Mouse (Mus musculus): ENCODE measurements around the gene Rmdn3. TPM values are rescaled to one million over a fixed set of nuclear protein-coding genes. Genes with fewer than 3 reads are reported as not detected.

Gene Rmdn3
- total RNA-seq, 2 experiments from 2014 or later = 57.3 to 65.9 TPM

DNA sequence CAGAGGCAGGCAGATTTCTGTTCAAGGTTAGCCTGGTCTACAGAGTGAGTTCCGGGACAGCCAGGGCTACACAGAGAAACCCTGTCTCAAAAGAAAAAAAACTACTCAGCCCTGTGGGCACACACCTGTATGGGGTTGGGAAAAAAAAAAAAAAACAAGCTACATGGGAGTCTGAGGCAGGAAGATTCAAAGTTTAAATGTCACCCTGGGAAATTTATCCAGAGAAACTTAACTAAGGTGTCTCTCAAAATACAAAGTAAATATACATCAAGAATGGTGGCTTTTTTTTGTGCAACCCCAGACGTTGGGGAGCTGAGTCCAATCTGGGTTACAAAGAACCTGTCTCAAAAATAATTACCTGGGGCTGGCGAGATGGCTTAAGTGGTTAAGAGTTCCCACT, 45.8 kb downstream of the Rmdn3 start:
- DNase-seq (ENCODE audit: low spot score in 2 of 2) = no peak

- DNase-seq (ENCODE audit: low spot score in 2 of 2) = no peak
Measured at GRCm38 (mm10) chr2:119108554-119108953, 48.3 kb downstream of the Rmdn3 start.

DNA sequence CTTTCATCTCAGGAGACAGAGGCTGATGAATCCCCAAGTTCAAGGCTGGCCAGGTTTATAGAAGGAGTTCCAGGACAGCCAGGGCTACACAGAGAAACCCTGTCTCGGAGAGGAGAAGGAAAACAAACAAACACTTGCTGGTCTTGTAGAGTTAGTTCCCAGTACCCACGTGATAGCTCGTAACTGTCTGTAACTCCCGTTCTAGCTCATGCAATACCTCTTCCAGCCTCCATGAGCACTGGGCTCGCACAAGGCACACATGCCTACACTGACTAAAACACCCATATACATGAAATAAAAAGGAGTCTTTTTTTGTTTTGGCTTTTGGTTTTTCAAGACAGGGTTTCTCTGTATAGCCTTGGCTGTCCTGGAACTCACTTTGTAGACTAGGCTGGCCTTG, 50.3 kb downstream of the Rmdn3 start:
- no peak for DNase-seq (ENCODE audit: low spot score in 2 of 2)

DNA sequence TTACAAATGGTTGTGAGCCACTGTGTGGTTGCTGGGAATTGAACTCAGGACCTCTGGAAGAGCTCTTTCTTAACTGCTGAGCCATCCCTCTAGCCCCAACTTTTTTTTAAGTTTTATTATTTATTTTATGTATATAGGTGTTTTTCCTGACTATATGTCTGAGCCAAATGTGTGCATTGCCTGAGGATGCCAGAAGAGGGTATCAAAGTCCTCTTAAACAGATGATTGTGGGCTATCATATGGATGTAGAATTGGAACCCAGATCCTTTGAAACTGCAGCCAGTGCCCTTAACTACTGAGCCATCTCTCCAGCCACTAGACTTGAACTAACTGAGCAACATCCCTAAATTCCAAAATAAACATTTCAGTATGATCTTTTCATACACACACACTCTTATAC, 55.3 kb downstream of the Rmdn3 start:
- DNase-seq (ENCODE audit: low spot score in 2 of 2) = no peak

Other genes with a start within 250 kb of the Rmdn3 start
- 1 to 10 TPM; 1.8 to 2.9 TPM for gene Chst14, start 230.5 kb downstream of the Rmdn3 start, total RNA-seq (2021)
- gene Ccdc32, start 127.6 kb downstream of the Rmdn3 start, total RNA-seq (2021) = 10 to 100 TPM; 47.4 to 48.4 TPM
- 1 to 10 TPM; 8.5 to 8.9 TPM for gene Rpusd2, start 122.2 kb downstream of the Rmdn3 start, total RNA-seq (2021)
- gene Knl1, start 109.9 kb downstream of the Rmdn3 start, total RNA-seq (2021) = under 1 TPM; 0.05 to 0.07 TPM
- 1 to 10 TPM in 1 of 2 experiments, under 1 TPM in 1; 0.70 to 1.5 TPM for gene Rad51, start 44.2 kb downstream of the Rmdn3 start, total RNA-seq (2021)
- gene Gchfr, start 10.7 kb upstream of the Rmdn3 start, total RNA-seq (2021) = 1 to 10 TPM in 1 of 2 experiments, under 1 TPM in 1; 0.56 to 1.0 TPM
- not detected for gene Gm14137, start 17.5 kb upstream of the Rmdn3 start, total RNA-seq (2021)
- gene Zfyve19, start 51.6 kb upstream of the Rmdn3 start, total RNA-seq (2021) = 10 to 100 TPM; 24.2 to 37.3 TPM
- 10 to 100 TPM; 15.9 to 17.7 TPM for gene Dnajc17, start 51.8 kb upstream of the Rmdn3 start, total RNA-seq (2021)
- not detected for gene Ppp1r14d, start 72.9 kb upstream of the Rmdn3 start, total RNA-seq (2021)
- gene Spint1, start 80.3 kb upstream of the Rmdn3 start, total RNA-seq (2021) = 1 to 10 TPM; 1.6 to 1.9 TPM
- 10 to 100 TPM; 11.6 to 11.8 TPM for gene Rhov, start 114.2 kb upstream of the Rmdn3 start, total RNA-seq (2021)
- gene Vps18, start 131.7 kb upstream of the Rmdn3 start, total RNA-seq (2021) = 10 to 100 TPM; 50.6 to 51.2 TPM
- gene Dll4, start 168.8 kb upstream of the Rmdn3 start, total RNA-seq (2021) = 1 to 10 TPM; 1.6 to 2.3 TPM
- gene Chac1, start 194.2 kb upstream of the Rmdn3 start, total RNA-seq (2021) = 1 to 10 TPM; 7.7 to 9.2 TPM

Measured in left cerebral cortex, adult 18-20 months (tissue).